Mouse (Mus musculus) G1E (cell line): ENCODE measurements around the gene Tbx10. TPM values are rescaled to one million over a fixed set of nuclear protein-coding genes. Genes with fewer than 3 reads are reported as not detected.
A peak's percentile ranks its signal among the peaks of the same experiment; 100 is the strongest.

Source experiments
- ATAC-seq: 2 replicates; pipeline ENCODE4 v1.8.0; 2016; ENCODE audit warnings: mild to moderate bottlenecking; ENCODE audit not compliant: insufficient number of reproducible peaks, poor library complexity, low FRiP score, severe bottlenecking; ENCODE audit errors: extremely low read depth
- DNase-seq: peaks from one replicate; pipeline ENCODE4 v3.0.0; 2012; ENCODE audit warnings: low spot score
- H3K27me3 ChIP-seq: 2 replicates; pipeline ENCODE4 v1.6.1; 2012; ENCODE audit warnings: mild to moderate bottlenecking, low read length, inconsistent platforms; ENCODE audit not compliant: insufficient read depth
- H3K36me3 ChIP-seq: replicated peaks from 2 replicates; pipeline ENCODE3; 2012; ENCODE audit warnings: mild to moderate bottlenecking, inconsistent platforms
- H3K4me1 ChIP-seq: 2 replicates; pipeline ENCODE4 v1.6.1; 2012; ENCODE audit warnings: low read depth, low read length, inconsistent platforms, mixed read lengths; ENCODE audit not compliant: insufficient read depth
- H3K4me3 ChIP-seq: 2 replicates; pipeline ENCODE4 v1.5.1; 2012; ENCODE audit warnings: low read depth, mild to moderate bottlenecking, inconsistent platforms, low read length, moderate library complexity, mixed read lengths
- H3K9me3 ChIP-seq: replicated peaks from 2 replicates; pipeline ENCODE4 v1.6.1; 2012; ENCODE audit warnings: inconsistent platforms
- CTCF ChIP-seq: IDR thresholded peaks from 2 replicates; pipeline ENCODE4 v1.5.1; 2012; ENCODE audit warnings: low read depth, low read length, inconsistent platforms, mixed read lengths
- GATA1 ChIP-seq: IDR thresholded peaks from 2 replicates; pipeline ENCODE4 v1.6.1; 2012; ENCODE audit warnings: borderline replicate concordance, low read length, inconsistent platforms, mixed read lengths
- GATA2 ChIP-seq: IDR thresholded peaks from 2 replicates; pipeline ENCODE4 v1.6.1; 2012; ENCODE audit warnings: low read depth, low read length, inconsistent platforms, borderline replicate concordance
- POLR2AphosphoS5 ChIP-seq: IDR thresholded peaks from 2 replicates; pipeline ENCODE4 v1.6.1; 2012; ENCODE audit warnings: low read depth, low read length, inconsistent platforms; ENCODE audit not compliant: insufficient replicate concordance
- TAL1 ChIP-seq: conservative IDR thresholded peaks from 2 replicates; pipeline ENCODE4 v1.6.1; 2012; ENCODE audit warnings: low read depth, low read length, inconsistent platforms, mixed read lengths
- polyA plus RNA-seq: library from polyadenylated mRNA; stranded (reverse); fragments of >175 nt; gene quantifications from 2 replicates; pipeline ENCODE4 v1.2.3, GENCODE M21; 2012
- total RNA-seq, 2 experiments: library from RNA; stranded (forward) in 1 of 2; stranded (reverse) in 1 of 2; fragments of 200-1000 nt in 1 of 2; fragments of >200 nt in 1 of 2; fragmentation: Nextera tagmentation in 1 of 2; gene quantifications; 2 replicates each; pipeline ENCODE4 v1.2.3; 2014 to 2017

Tbx10 gene
- total and polyA plus RNA-seq, 3 experiments: not detected

DNA sequence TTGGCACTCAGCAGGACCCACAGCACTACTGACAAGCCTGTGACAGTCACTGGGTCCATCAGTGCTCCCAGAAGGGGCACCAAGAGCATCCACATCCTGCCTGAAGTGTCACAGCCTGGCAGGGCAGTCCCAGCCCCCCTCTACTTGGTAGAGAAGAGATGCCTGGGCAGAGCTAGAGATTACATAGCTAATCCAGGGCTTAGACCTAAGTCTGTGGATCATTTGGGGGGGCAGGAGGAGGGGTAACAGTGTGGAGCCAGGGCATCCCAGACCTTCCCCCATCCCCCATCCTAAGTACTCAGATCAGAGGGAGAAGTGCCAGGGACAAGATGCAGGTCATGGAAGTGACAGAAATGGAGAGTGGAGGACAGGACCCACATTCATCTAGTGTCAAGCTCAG lies 22.2 kb downstream of the Tbx10 start:
- peaks cover 48% of the 10 kb centered on the region for H3K4me1 ChIP-seq
- no peak for TF ChIP-seq GATA1
- TF ChIP-seq CTCF: no peak
- TF ChIP-seq GATA2: no peak
- TF ChIP-seq TAL1: no peak
- no peak for TF ChIP-seq POLR2AphosphoS5
- no peak for ATAC-seq

DNA sequence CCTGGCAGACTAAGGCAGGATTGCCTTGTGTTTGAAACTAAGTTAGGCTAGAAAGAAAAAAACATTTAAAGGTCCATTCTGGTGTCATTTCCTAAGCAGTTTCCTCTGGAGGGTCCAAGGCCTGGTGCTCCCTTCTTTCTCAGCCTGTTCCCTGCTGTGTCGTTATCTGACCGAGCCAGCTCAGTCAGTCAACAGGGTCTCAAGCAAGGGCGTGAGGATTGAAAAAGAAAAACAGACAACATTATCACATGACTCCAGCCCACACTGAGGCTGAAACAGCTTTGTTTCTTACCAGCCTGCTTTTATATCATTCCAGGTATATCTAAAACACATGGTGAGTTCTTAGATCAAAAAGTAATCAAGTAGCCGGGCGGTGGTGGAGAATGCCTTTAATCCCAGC lies 23.1 kb downstream of the Tbx10 start:
- peaks cover 42% of the 10 kb centered on the region for H3K4me1 ChIP-seq
- no peak overlapping the region for H3K4me3 ChIP-seq
- ATAC-seq (no peak), DNase-seq (no peak)
- H3K36me3 ChIP-seq: peaks cover 7% of the 10 kb centered on the region
- H3K9me3 ChIP-seq: no peaks in the 10 kb centered on the region
- 0 out of 2 replicates have a peak, but pooled peaks cover 6% of the 10 kb centered on the region for H3K27me3 ChIP-seq
- TF ChIP-seq GATA2 (no peak), TAL1 (no peak), POLR2AphosphoS5 (no peak), GATA1 (no peak), CTCF (no peak)

More for the DNA sequence above, 22.2 kb downstream of the Tbx10 start:
- Histone ChIP-seq H3K27me3 (0 out of 2 replicates have a peak, but pooled peaks cover 4% of the 10 kb centered on the region), H3K9me3 (no peaks in the 10 kb centered on the region), H3K4me3 (no peak overlapping the region), H3K36me3 (peaks cover 15% of the 10 kb centered on the region)
- no peak for DNase-seq

DNA sequence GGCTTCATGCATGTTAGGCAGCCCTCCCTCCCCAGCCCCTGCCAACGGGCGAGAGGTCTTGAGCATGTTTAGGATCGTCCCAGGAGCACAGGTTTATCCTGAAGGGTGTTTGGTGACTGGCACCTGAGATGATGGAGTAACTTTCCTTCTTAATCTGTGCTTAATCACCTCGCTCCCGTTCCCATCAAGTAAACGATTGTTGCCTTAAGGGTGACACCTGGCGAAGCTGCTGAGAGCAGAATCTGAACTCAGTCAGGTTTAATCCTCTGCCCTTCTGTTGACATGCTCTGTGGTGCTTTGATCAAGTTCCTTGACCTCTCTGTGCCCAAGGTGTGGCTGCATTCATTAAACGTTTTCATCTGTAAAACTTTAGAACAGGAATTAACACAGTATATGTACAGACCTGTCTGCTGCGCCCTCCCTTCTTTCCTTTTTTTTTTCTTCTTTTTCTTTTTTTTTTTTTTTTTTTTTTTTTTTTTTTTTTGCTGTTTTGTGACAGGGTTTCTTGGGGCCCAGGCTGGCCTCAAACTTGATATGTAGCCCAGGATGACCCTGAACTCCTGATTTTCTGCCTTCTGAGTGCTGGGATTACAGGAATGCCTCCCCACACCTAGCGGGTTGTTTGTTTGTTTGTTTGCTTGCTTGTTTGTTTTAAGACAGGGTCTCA lies 25.5 kb downstream of the Tbx10 start:
- Histone ChIP-seq H3K4me1 (peaks cover 27% of the 10 kb centered on the region), H3K9me3 (no peaks in the 10 kb centered on the region), H3K4me3 (no peak overlapping the region), H3K27me3 (0 out of 2 replicates have a peak, but pooled peaks cover 6% of the 10 kb centered on the region), H3K36me3 (no peaks in the 10 kb centered on the region)
- DNase-seq: no peak
- ATAC-seq: no peak
- TF ChIP-seq GATA2 (no peak), CTCF (no peak), POLR2AphosphoS5 (no peak), GATA1 (no peak), TAL1 (no peak)

DNA sequence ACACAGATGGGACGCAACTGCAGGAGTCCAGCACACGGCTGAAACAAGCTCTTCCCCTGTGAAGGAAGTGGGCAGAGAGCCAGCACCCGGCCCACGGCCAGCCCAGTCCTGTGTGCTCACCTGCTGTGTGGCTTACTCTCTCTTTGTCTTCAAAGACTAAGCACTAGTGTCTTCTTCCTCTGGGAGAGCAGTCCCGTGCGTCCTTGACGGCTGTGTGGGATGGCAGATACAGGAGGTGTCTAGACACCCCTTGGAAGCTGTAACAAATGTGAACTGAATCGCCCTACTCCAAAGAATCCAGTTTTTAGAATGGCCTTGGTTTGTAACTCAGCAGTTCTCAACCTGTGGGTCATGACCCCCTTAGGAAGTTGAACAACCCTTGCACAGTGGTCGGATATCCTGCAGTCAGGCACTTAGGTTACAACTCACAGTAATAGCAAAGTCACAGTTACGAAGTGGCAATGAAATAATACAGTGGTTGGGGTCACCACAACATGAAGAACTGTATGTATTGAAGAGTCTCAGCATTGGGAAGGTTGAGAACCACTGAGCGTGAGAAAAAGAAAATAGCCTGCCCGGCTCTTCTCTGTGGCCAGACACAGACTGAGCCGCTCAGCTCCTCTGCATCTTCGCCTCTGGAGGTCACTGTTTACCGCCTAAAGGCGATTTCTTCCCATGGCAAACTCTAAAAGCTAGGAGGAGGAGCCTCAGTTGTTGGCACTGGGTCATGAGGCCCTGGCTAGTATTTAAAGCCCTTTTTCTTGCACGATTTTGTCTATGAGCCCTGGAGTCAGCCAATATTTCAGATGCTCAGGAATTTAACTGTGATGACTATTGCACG lies 26.4 kb downstream of the Tbx10 start:
- Histone ChIP-seq H3K9me3 (no peaks in the 10 kb centered on the region), H3K4me1 (peaks cover 20% of the 10 kb centered on the region), H3K27me3 (0 out of 2 replicates have a peak, but pooled peaks cover 6% of the 10 kb centered on the region), H3K4me3 (no peak overlapping the region), H3K36me3 (no peaks in the 10 kb centered on the region)
- no peak for ATAC-seq
- peak; percentile 47 for DNase-seq
- no peak for TF ChIP-seq TAL1
- no peak for TF ChIP-seq GATA2
- no peak for TF ChIP-seq POLR2AphosphoS5
- TF ChIP-seq GATA1: no peak
- peak; percentile 5; the same call in 1 of the 2 replicates for TF ChIP-seq CTCF

DNA sequence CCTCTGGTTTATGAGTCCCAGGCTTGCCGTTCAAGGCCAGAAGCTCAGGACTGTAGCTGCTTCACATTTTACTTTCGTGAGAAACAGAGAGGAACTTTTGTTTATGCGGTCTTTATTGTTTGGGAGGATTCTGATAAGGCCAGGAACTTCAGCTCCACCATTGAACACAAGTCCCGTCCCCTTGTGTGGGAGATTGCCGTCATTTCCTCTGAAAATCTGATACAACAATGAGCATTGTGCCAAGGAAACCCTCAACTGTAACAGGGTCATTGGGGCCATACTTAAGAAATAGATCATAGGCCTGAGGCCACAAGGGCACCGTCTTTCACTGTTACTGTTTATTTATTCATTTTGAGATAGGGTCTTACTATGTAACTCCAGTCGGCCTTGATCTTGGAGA lies 30.6 kb downstream of the Tbx10 start:
- DNase-seq (no peak), ATAC-seq (no peak)
- H3K36me3 ChIP-seq: no peaks in the 10 kb centered on the region
- H3K9me3 ChIP-seq: peaks cover 9% of the 10 kb centered on the region
- TF ChIP-seq CTCF: no peak
- TF ChIP-seq POLR2AphosphoS5: no peak
- no peak for TF ChIP-seq TAL1
- no peak for TF ChIP-seq GATA2
- no peak for TF ChIP-seq GATA1
- H3K4me3 ChIP-seq: no peak overlapping the region
- 0 out of 2 replicates have a peak, but pooled peaks cover 9% of the 10 kb centered on the region for H3K27me3 ChIP-seq
- peaks cover 7% of the 10 kb centered on the region; the same call in 1 of the 2 replicates for H3K4me1 ChIP-seq

DNA sequence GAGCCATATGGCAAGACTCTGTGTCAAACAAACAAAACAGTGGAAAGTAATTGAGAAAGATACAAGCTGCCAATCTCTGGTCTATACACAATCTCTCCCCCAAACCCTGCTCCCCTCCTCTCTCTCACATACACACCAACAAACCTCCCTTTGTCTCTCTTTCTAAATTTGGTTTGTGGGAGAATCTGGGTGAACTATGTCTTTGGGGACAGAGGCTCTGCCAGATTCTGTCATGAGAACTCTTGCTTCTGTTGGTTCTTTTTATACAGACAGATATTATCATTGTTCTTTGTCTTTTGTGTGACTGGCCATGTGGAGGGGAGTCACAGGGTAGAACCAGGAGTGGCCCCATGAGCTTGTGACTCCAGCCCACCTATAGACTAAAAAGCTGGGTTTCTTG lies 35.0 kb downstream of the Tbx10 start:
- H3K9me3 ChIP-seq: peaks cover 9% of the 10 kb centered on the region
- no peaks in the 10 kb centered on the region for H3K4me1 ChIP-seq
- ATAC-seq: no peak
- H3K36me3 ChIP-seq: no peaks in the 10 kb centered on the region
- DNase-seq: no peak
- H3K4me3 ChIP-seq: no peak overlapping the region
- H3K27me3 ChIP-seq: 0 out of 2 replicates have a peak, but pooled peaks cover 3% of the 10 kb centered on the region
- TF ChIP-seq TAL1 (no peak), GATA1 (no peak), POLR2AphosphoS5 (no peak), CTCF (no peak), GATA2 (no peak)
